Mouse (Mus musculus) midbrain, postnatal 0 days (tissue): ENCODE results near the gene Adra1d. TPM values are rescaled to one million over a fixed set of nuclear protein-coding genes. Genes with fewer than 3 reads are reported as not detected.
A peak's percentile ranks its signal among the peaks of the same experiment; 100 is the strongest.

Experiments
- ATAC-seq: fragments of 200-750 bp; cut with Nextera tagmentation; 2 replicates; pipeline ENCODE4 v1.8.0; 2017; ENCODE audit warnings: moderate number of reproducible peaks, mild to moderate bottlenecking, moderate TSS enrichment, moderate library complexity; ENCODE audit not compliant: low FRiP score
- DNase-seq: peaks from one replicate; pipeline ENCODE4 v3.0.0-alpha.2; 2015; ENCODE audit warnings: low spot score
- H3K27ac ChIP-seq: fragments of 300-500 bp; sonication (generic); 2 replicates; pipeline ENCODE4 v1.5.1; 2014; ENCODE audit warnings: low read depth, mild to moderate bottlenecking, low read length, mixed read lengths
- H3K27me3 ChIP-seq: fragments of 300-500 bp; sonication (generic); 2 replicates; pipeline ENCODE4 v1.6.1; 2014; ENCODE audit warnings: low read length, control low read depth, mixed read lengths; ENCODE audit not compliant: insufficient read depth
- H3K36me3 ChIP-seq: fragments of 300-500 bp; sonication (generic); 2 replicates; pipeline ENCODE4 v1.6.1; 2014; ENCODE audit warnings: low read length, control low read depth, mixed read lengths; ENCODE audit not compliant: insufficient read depth
- H3K4me1 ChIP-seq: fragments of 300-500 bp; sonication (generic); 2 replicates; pipeline ENCODE4 v1.6.1; 2014; ENCODE audit warnings: mild to moderate bottlenecking, control low read depth, antibody characterized with exemption, low read length, mixed read lengths; ENCODE audit not compliant: insufficient read depth
- H3K4me2 ChIP-seq: fragments of 300-500 bp; sonication (generic); 2 replicates; pipeline ENCODE4 v1.6.1; 2014; ENCODE audit warnings: low read depth, mild to moderate bottlenecking, low read length, mixed read lengths; ENCODE audit not compliant: poor library complexity, severe bottlenecking
- H3K4me3 ChIP-seq: fragments of 300-500 bp; sonication (generic); 2 replicates; pipeline ENCODE4 v1.5.1; 2014; ENCODE audit warnings: low read depth, mild to moderate bottlenecking, low read length, moderate library complexity
- H3K9ac ChIP-seq: fragments of 300-500 bp; sonication (generic); replicated peaks from 2 replicates; pipeline ENCODE4 v1.6.1; 2014; ENCODE audit warnings: mild to moderate bottlenecking, low read length, moderate library complexity, mixed read lengths; ENCODE audit not compliant: poor library complexity, severe bottlenecking
- H3K9me3 ChIP-seq: fragments of 300-500 bp; sonication (generic); 2 replicates; pipeline ENCODE4 v1.6.1; 2016; ENCODE audit warnings: low read length, control low read depth
- CTCF ChIP-seq: IDR thresholded peaks from 2 replicates; pipeline ENCODE4 v1.5.1; 2016; ENCODE audit warnings: antibody characterized with exemption, mild to moderate bottlenecking
- WGBS: fragments of 180-500 bp; shearing (Covaris S2); extraction: QIAGEN DNeasy Blood & Tissue Kit; methylation state at CpG from one replicate; pipeline ENCODE4 v1.1.7; 2014; 5-methylcytosine and 5-hydroxymethylcytosine counted together
- polyA plus RNA-seq: library from polyadenylated mRNA; unstranded; fragments of >200 nt; fragmentation: Nextera tagmentation; extraction: Ambion mirVana; gene quantifications from 2 replicates; pipeline ENCODE4 v1.2.1, GENCODE M21; 2015
- total RNA-seq: library from RNA; depleted of rRNA; stranded (reverse); fragments of >200 nt; gene quantifications from 2 replicates; pipeline ENCODE4 v1.2.3, GENCODE M21; 2014; rRNA removed

The Adra1d gene
- total and polyA plus RNA-seq, 2 experiments from 2014 or later: 0.10 to 0.44 TPM

GRCm38 (mm10) chr2:131497224-131497856 is 64.7 kb downstream of the Adra1d start:
- Histone ChIP-seq H3K9ac (no peak overlapping the region), H3K4me1 (0 out of 2 replicates have a peak, but pooled peaks cover 3% of the 10 kb centered on the region), H3K9me3 (no peaks in the 10 kb centered on the region), H3K27ac (0 out of 2 replicates have a peak overlapping the region, but pooled peaks have one; percentile 18), H3K36me3 (no peaks in the 10 kb centered on the region), H3K4me3 (no peak overlapping the region), H3K27me3 (no peaks in the 10 kb centered on the region), H3K4me2 (no peak overlapping the region)
- DNase-seq (no peak), ATAC-seq (no peak)
- WGBS: 95% methylated on average over 4 of the region's 4 CpGs
- TF ChIP-seq CTCF: no peak

- Histone ChIP-seq H3K36me3 (no peaks in the 10 kb centered on the region), H3K4me3 (no peak overlapping the region), H3K4me2 (no peak overlapping the region), H3K27ac (no peak overlapping the region), H3K9me3 (no peaks in the 10 kb centered on the region), H3K27me3 (no peaks in the 10 kb centered on the region), H3K4me1 (0 out of 2 replicates have a peak, but pooled peaks cover under 1% of the 10 kb centered on the region), H3K9ac (no peak overlapping the region)
- WGBS: 87% methylated on average over 5 of the region's 5 CpGs
- no peak for TF ChIP-seq CTCF
- DNase-seq (no peak), ATAC-seq (no peak)
Observed at GRCm38 (mm10) chr2:131496125-131496820, 65.8 kb downstream of the Adra1d start.

Other genes with a start within 250 kb of the Adra1d start
- 26.3 and 29.4 TPM in 2 replicates for gene Rnf24, start 209.4 kb downstream of the Adra1d start, total RNA-seq
- gene Rnf24, start 209.4 kb downstream of the Adra1d start, polyA plus RNA-seq: 10.6 and 11.1 TPM in 2 replicates
- 77.6 and 84.2 TPM in 2 replicates for gene Smox, start 70.8 kb downstream of the Adra1d start, total RNA-seq
- 65.6 and 73.6 TPM in 2 replicates for gene Smox, start 70.8 kb downstream of the Adra1d start, polyA plus RNA-seq